Mouse (Mus musculus): Measurements from ENCODE around the gene Olfr329-ps.
"Not testable (repeated sequence)": the region's sequence is repeated elsewhere in the genome, so short reads cannot be mapped to it uniquely, and the experiment has no call there.

DNA sequence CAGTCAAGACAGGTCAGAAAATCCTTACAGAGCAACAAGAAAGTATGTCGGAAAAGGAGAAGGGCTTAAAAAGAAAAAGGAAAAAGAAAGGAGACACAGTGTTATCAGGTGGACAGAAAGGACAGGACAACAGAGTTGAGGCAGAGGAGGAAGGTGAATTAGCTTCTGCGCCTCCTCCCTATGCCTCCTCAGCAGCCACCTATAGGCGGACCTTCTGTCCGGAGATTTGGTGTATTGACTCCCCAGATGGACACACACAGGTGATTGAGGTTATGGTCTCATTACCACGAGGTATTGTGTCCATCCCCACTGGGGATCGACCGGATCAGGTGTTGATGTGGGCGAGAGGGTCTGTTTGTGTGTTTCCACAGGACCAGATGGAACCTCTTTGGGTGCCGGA lies 26.5 kb downstream of the Olfr329-ps start:
- not testable (repeated sequence) for TF ChIP-seq CTCF (IDR thresholded peaks at IDR 0.05; ENCODE audit: borderline replicate concordance, extremely low read depth, insufficient read depth, insufficient read length); POLR2A (IDR thresholded peaks at IDR 0.05; ENCODE audit: borderline replicate concordance, extremely low read depth, insufficient read depth, insufficient read length, poor library complexity, severe bottlenecking)

Data from brain, embryonic 14.5 days (tissue).